Mouse (Mus musculus): ENCODE data around the gene Slc5a4a. TPM values are rescaled to one million over a fixed set of nuclear protein-coding genes. Genes with fewer than 3 reads are reported as not detected.

Gene Slc5a4a
- polyA plus RNA-seq, 1 experiment from 2014 or later = not detected

- H3K9me3 ChIP-seq (replicated peaks; ENCODE audit: control insufficient read depth, low read length) = no peaks in the 10 kb centered on the region
- H3K36me3 ChIP-seq (ENCODE audit: control insufficient read depth, insufficient read depth) = no peaks in the 10 kb centered on the region
- ATAC-seq (replicated peaks; ENCODE audit: extremely low read depth, insufficient read depth, low FRiP score) = peak; percentile 98
- under 1% methylated on average over 47 of the region's 47 CpGs for WGBS
- peak within 1 kb of the TSS; percentile 93 for H3K27ac ChIP-seq (ENCODE audit: low read length)
- H3K27me3 ChIP-seq (ENCODE audit: control insufficient read depth, insufficient read depth, low read length) = no peaks in the 10 kb centered on the region
- peak within 1 kb of the TSS; percentile 91 for H3K4me3 ChIP-seq (ENCODE audit: low read length)
- peak within 1 kb of the TSS; percentile 83 for H3K4me2 ChIP-seq (ENCODE audit: low read depth, low read length)
- H3K9ac ChIP-seq (ENCODE audit: low read length) = peak within 1 kb of the TSS; percentile 87
- H3K4me1 ChIP-seq (ENCODE audit: control insufficient read depth, insufficient read depth, low read length) = peaks cover 17% of the 10 kb centered on the region
Measured at GRCm38 (mm10) chr10:76237341-76238225, 90.3 kb downstream of the Slc5a4a start, which contains the start of gene Prmt2. Gene Prmt2, minus strand, starts transcription at chr10:76237865.

MicroRNA genes within 50 kb of the gene (microRNA counts, 519-probe panel; counts per million panel counts)
- microRNA mmu-miR-678 = 1,626 counts per million, percentile 11 among the panel's probes with 10 or more counts

Small RNA genes lying within 50 kb of the gene (microRNA-seq; reads per million reads assigned to microRNA genes)
- gene Mir678 = not detected

Other genes starting within 250 kb of the Slc5a4a start
- 112 and 114 TPM in 2 replicates for gene Smarcb1, start 225.8 kb upstream of the Slc5a4a start, polyA plus RNA-seq (2015; fragmentation: Nextera tagmentation; extraction: Ambion mirVana)
- gene Chchd10, start 214.3 kb upstream of the Slc5a4a start, polyA plus RNA-seq (2015; fragmentation: Nextera tagmentation; extraction: Ambion mirVana) = 655 and 710 TPM in 2 replicates
- 26.4 and 30.3 TPM in 2 replicates for gene Mmp11, start 211.0 kb upstream of the Slc5a4a start, polyA plus RNA-seq (2015; fragmentation: Nextera tagmentation; extraction: Ambion mirVana)
- gene Gm867, start 206.8 kb upstream of the Slc5a4a start, polyA plus RNA-seq (2015; fragmentation: Nextera tagmentation; extraction: Ambion mirVana) = 0.42 and 0.44 TPM in 2 replicates
- 0.56 and 0.72 TPM in 2 replicates for gene Vpreb3, start 204.4 kb upstream of the Slc5a4a start, polyA plus RNA-seq (2015; fragmentation: Nextera tagmentation; extraction: Ambion mirVana)
- 0.05 and 0.28 TPM in 2 replicates for gene Gm5134, start 192.9 kb upstream of the Slc5a4a start, polyA plus RNA-seq (2015; fragmentation: Nextera tagmentation; extraction: Ambion mirVana)
- gene Zfp280b, start 114.8 kb upstream of the Slc5a4a start, polyA plus RNA-seq (2015; fragmentation: Nextera tagmentation; extraction: Ambion mirVana) = 11.3 and 14.5 TPM in 2 replicates
- not detected in 2 replicates for gene Slc5a4b, start 36.5 kb upstream of the Slc5a4a start, polyA plus RNA-seq (2015; fragmentation: Nextera tagmentation; extraction: Ambion mirVana)
- 58.5 and 60.4 TPM in 2 replicates for gene Prmt2, start 90.4 kb downstream of the Slc5a4a start, polyA plus RNA-seq (2015; fragmentation: Nextera tagmentation; extraction: Ambion mirVana)
- gene S100b, start 106.4 kb downstream of the Slc5a4a start, polyA plus RNA-seq (2015; fragmentation: Nextera tagmentation; extraction: Ambion mirVana) = 0.71 and 0.95 TPM in 2 replicates
- gene Dip2a, start 197.8 kb downstream of the Slc5a4a start, polyA plus RNA-seq (2015; fragmentation: Nextera tagmentation; extraction: Ambion mirVana) = 9.0 and 11.0 TPM in 2 replicates

Data from heart, embryonic 16.5 days (tissue).